Mouse (Mus musculus) liver, adult 2 months (tissue): Measurements from ENCODE around the gene Aff3.

ENCODE experiments used
- CTCF ChIP-seq: fragments of 200-500 bp; IDR thresholded peaks from 2 replicates; pipeline ENCODE4 v1.5.1; 2011; ENCODE audit warnings: low read depth, low read length, control low read depth
- POLR2A ChIP-seq: fragments of 200-500 bp; IDR thresholded peaks from 2 replicates; pipeline ENCODE4 v1.6.1; 2011; ENCODE audit warnings: low read length, control low read depth; ENCODE audit not compliant: insufficient read depth; ENCODE audit errors: extremely low read depth

- TF ChIP-seq CTCF = no peak
- no peak for TF ChIP-seq POLR2A
Observed at GRCm38 (mm10) chr1:38422921-38423320, 241.8 kb downstream of the Aff3 start.
